Mouse (Mus musculus): ENCODE measurements around the gene Reep3.

- TF ChIP-seq CTCF (IDR thresholded peaks at IDR 0.05; ENCODE audit: borderline replicate concordance, extremely low read depth, insufficient read depth, insufficient read length): no peak
- TF ChIP-seq POLR2A (IDR thresholded peaks at IDR 0.05; ENCODE audit: borderline replicate concordance, extremely low read depth, insufficient read depth, insufficient read length, poor library complexity, severe bottlenecking): no peak
Measured at GRCm38 (mm10) chr10:67002207-67003008, 94.3 kb downstream of the Reep3 start.
